Mouse (Mus musculus): ENCODE measurements around the gene Ttc28. TPM values are rescaled to one million over a fixed set of nuclear protein-coding genes. Genes with fewer than 3 reads are reported as not detected.

Gene Ttc28
- total and polyA plus RNA-seq, 2 experiments: 0.81 to 0.83 TPM

DNA sequence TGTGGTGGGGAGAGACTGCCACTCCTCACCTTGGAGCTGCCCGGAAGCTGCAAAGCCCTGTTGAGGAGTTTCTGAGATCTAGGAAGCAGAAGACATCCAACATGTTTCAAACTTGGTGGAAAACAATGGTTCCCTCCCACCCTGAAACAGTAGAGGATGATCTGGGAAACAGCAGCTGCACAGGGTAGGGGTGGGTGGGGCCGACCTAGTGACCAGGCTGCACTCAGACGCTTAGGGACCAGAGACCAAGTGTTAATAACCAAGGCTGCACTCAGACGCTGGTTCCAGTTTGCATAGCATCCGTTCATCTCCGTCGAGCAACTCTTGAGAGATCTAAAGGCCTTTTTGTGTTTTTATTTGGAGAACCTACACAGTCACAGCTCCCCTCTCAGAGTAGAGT is 133.0 kb downstream of the Ttc28 start:
- H3K27ac ChIP-seq (replicated peaks; ENCODE audit: insufficient read depth, low read depth, low read length): no peak overlapping the region

DNA sequence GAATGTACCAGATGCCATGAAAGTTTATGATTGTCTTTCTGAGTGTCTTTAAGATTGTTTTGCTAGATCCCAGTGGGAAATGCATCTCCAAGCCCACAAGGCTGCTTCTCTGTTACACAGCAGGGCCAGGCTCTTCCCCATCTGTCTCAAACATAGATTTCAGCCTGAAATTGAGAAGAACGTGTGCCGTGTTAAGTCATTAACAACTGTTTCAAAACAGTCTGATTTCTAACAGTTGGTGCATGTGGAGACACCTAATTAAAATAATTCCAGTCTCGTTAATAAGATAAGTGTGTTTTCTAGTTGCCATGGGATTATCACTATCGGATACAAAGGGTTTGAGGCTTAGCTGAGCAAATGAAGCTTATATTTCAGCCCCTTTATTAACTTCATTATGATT is 135.4 kb downstream of the Ttc28 start:
- 94% methylated on average over 4 of the region's 4 CpGs for WGBS
- H3K27ac ChIP-seq (replicated peaks; ENCODE audit: insufficient read depth, low read depth, low read length): no peak overlapping the region
- TF ChIP-seq CTCF (IDR thresholded peaks at IDR 0.05; ENCODE audit: low read depth, low read length): no peak
- TF ChIP-seq POLR2A (IDR thresholded peaks at IDR 0.05; ENCODE audit: extremely low read depth, insufficient read depth, low read length): no peak
- no peaks in the 10 kb centered on the region for H3K4me1 ChIP-seq (ENCODE audit: control insufficient read depth, insufficient read depth, low read length)
- H3K27me3 ChIP-seq (ENCODE audit: control insufficient read depth, insufficient read depth, low read length): no peaks in the 10 kb centered on the region
- no peaks in the 10 kb centered on the region for H3K36me3 ChIP-seq (ENCODE audit: control insufficient read depth, insufficient read depth, low read length)
- H3K79me2 ChIP-seq (ENCODE audit: control insufficient read depth, insufficient read depth, low read length): no peaks in the 10 kb centered on the region
- no peak overlapping the region for H3K4me3 ChIP-seq (ENCODE audit: insufficient read depth, low read depth, low read length)
- no peak for DNase-seq (ENCODE audit: extremely low read depth, low read depth, low spot score)
- H3K9ac ChIP-seq (ENCODE audit: low read depth, low read length): no peak overlapping the region

More for the DNA sequence above, 133.0 kb downstream of the Ttc28 start:
- no peaks in the 10 kb centered on the region for H3K36me3 ChIP-seq (ENCODE audit: control insufficient read depth, insufficient read depth, low read length)
- DNase-seq (ENCODE audit: extremely low read depth, low read depth, low spot score): no peak
- no peak overlapping the region for H3K9ac ChIP-seq (ENCODE audit: low read depth, low read length)
- TF ChIP-seq CTCF (IDR thresholded peaks at IDR 0.05; ENCODE audit: low read depth, low read length) (no peak), POLR2A (IDR thresholded peaks at IDR 0.05; ENCODE audit: extremely low read depth, insufficient read depth, low read length) (no peak)
- H3K4me1 ChIP-seq (ENCODE audit: control insufficient read depth, insufficient read depth, low read length): no peaks in the 10 kb centered on the region
- H3K79me2 ChIP-seq (ENCODE audit: control insufficient read depth, insufficient read depth, low read length): no peaks in the 10 kb centered on the region
- H3K4me3 ChIP-seq (ENCODE audit: insufficient read depth, low read depth, low read length): no peak overlapping the region
- WGBS: 73% methylated on average over 7 of the region's 7 CpGs
- no peaks in the 10 kb centered on the region for H3K27me3 ChIP-seq (ENCODE audit: control insufficient read depth, insufficient read depth, low read length)

DNA sequence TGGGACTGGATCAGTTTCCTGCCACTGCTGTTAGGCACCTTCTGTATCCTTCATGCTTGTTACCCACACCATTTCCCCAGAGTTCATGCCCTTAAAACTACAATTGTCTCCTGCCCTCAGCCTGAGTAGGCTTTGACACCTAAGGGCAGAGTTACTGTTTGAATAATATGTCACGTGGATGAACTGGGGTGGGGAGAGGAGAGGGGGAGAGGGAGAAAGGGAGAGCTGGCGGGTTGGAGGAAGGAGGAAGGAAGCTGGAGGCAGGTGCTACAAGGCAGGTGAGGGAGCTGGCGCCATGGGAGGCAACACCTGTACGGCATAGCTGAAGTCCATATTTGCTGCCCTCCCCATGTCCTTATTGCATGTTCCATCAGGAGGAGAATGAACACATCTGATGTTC is 137.7 kb downstream of the Ttc28 start:
- no peak overlapping the region for H3K9ac ChIP-seq (ENCODE audit: low read depth, low read length)
- no peaks in the 10 kb centered on the region for H3K27me3 ChIP-seq (ENCODE audit: control insufficient read depth, insufficient read depth, low read length)
- no peak for DNase-seq (ENCODE audit: extremely low read depth, low read depth, low spot score)
- no peaks in the 10 kb centered on the region for H3K36me3 ChIP-seq (ENCODE audit: control insufficient read depth, insufficient read depth, low read length)
- no peak overlapping the region for H3K4me3 ChIP-seq (ENCODE audit: insufficient read depth, low read depth, low read length)
- no peaks in the 10 kb centered on the region for H3K79me2 ChIP-seq (ENCODE audit: control insufficient read depth, insufficient read depth, low read length)
- no peak overlapping the region for H3K27ac ChIP-seq (replicated peaks; ENCODE audit: insufficient read depth, low read depth, low read length)
- TF ChIP-seq CTCF (IDR thresholded peaks at IDR 0.05; ENCODE audit: low read depth, low read length) (no peak), POLR2A (IDR thresholded peaks at IDR 0.05; ENCODE audit: extremely low read depth, insufficient read depth, low read length) (no peak)
- H3K4me1 ChIP-seq (ENCODE audit: control insufficient read depth, insufficient read depth, low read length): no peaks in the 10 kb centered on the region
- WGBS: 77% methylated on average over 4 of the region's 4 CpGs

DNA sequence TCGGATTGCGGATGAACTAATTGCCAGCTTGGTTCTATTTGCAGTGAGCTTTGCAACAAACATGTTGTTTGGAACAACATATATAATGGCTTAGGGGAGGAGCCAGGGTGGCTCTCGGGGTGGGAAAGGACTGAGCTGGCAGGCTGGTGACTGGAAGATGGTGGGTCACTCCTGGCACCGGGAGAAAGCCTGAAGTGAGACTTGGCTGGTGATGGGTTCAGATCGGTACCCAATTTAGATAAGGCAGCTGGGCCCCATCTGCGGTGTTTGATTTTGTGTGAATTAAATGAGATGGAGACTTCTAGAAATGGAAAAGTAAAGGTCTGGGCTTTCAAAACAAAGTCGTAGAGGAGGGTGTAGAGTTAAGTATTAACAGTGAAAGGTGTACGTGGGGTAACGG is 142.7 kb downstream of the Ttc28 start:
- no peak overlapping the region for H3K4me3 ChIP-seq (ENCODE audit: insufficient read depth, low read depth, low read length)
- no peak overlapping the region for H3K9ac ChIP-seq (ENCODE audit: low read depth, low read length)
- H3K79me2 ChIP-seq (ENCODE audit: control insufficient read depth, insufficient read depth, low read length): no peaks in the 10 kb centered on the region
- H3K27ac ChIP-seq (replicated peaks; ENCODE audit: insufficient read depth, low read depth, low read length): no peak overlapping the region
- WGBS: 87% methylated on average over 9 of the region's 9 CpGs
- TF ChIP-seq CTCF (IDR thresholded peaks at IDR 0.05; ENCODE audit: low read depth, low read length) (no peak), POLR2A (IDR thresholded peaks at IDR 0.05; ENCODE audit: extremely low read depth, insufficient read depth, low read length) (no peak)
- no peak for DNase-seq (ENCODE audit: extremely low read depth, low read depth, low spot score)
- H3K4me1 ChIP-seq (ENCODE audit: control insufficient read depth, insufficient read depth, low read length): no peaks in the 10 kb centered on the region
- H3K36me3 ChIP-seq (ENCODE audit: control insufficient read depth, insufficient read depth, low read length): no peaks in the 10 kb centered on the region
- H3K27me3 ChIP-seq (ENCODE audit: control insufficient read depth, insufficient read depth, low read length): no peaks in the 10 kb centered on the region

DNA sequence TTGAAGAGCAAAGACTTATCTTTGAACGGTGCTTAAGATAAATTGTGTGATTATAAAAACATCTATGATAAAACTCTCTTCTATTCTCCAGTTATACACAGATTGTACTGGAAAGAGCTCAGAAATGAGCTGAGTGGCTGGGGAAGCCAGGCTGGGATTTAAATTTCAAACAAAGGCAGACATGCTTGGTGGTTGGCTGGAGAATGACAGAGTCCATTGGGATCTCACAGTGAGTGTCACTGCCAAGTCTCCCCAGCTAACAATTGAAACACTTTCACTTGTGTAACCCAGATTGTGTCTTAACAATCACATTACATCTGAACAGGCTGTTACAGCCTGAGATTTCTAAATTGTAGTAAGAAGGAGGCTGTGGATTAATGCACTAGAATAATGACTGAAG is 143.3 kb downstream of the Ttc28 start:
- Histone ChIP-seq H3K27ac (replicated peaks; ENCODE audit: insufficient read depth, low read depth, low read length) (no peak overlapping the region), H3K27me3 (ENCODE audit: control insufficient read depth, insufficient read depth, low read length) (no peaks in the 10 kb centered on the region), H3K79me2 (ENCODE audit: control insufficient read depth, insufficient read depth, low read length) (no peaks in the 10 kb centered on the region), H3K4me3 (ENCODE audit: insufficient read depth, low read depth, low read length) (no peak overlapping the region), H3K4me1 (ENCODE audit: control insufficient read depth, insufficient read depth, low read length) (no peaks in the 10 kb centered on the region), H3K9ac (ENCODE audit: low read depth, low read length) (no peak overlapping the region), H3K36me3 (ENCODE audit: control insufficient read depth, insufficient read depth, low read length) (no peaks in the 10 kb centered on the region)
- 96% methylated on average over 1 of the region's 1 CpGs for WGBS
- TF ChIP-seq POLR2A (IDR thresholded peaks at IDR 0.05; ENCODE audit: extremely low read depth, insufficient read depth, low read length): no peak
- no peak for TF ChIP-seq CTCF (IDR thresholded peaks at IDR 0.05; ENCODE audit: low read depth, low read length)
- DNase-seq (ENCODE audit: extremely low read depth, low read depth, low spot score): no peak

DNA sequence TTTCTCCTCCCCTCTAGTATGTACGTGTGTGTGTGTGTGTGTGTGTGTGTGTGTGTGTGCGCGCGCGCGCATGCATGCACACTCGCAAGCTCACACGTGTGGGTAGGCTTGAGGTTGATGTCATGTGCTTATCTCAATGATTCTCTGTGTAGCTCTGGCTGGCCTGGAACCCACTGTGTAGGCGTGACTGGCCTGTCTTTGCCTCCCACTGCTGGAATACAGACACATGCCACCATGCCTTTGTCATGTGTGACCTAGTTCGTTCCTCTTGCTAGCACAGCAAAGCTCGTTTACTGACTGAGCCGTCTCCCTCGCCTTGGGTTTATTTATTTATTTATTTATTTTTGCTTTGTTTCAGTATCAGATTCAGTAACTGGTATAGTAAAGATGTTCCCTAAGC is 145.0 kb downstream of the Ttc28 start:
- Histone ChIP-seq H3K4me3 (ENCODE audit: insufficient read depth, low read depth, low read length) (no peak overlapping the region), H3K9ac (ENCODE audit: low read depth, low read length) (no peak overlapping the region), H3K4me1 (ENCODE audit: control insufficient read depth, insufficient read depth, low read length) (no peaks in the 10 kb centered on the region), H3K36me3 (ENCODE audit: control insufficient read depth, insufficient read depth, low read length) (no peaks in the 10 kb centered on the region), H3K27me3 (ENCODE audit: control insufficient read depth, insufficient read depth, low read length) (no peaks in the 10 kb centered on the region), H3K27ac (replicated peaks; ENCODE audit: insufficient read depth, low read depth, low read length) (no peak overlapping the region), H3K79me2 (ENCODE audit: control insufficient read depth, insufficient read depth, low read length) (no peaks in the 10 kb centered on the region)
- TF ChIP-seq CTCF (IDR thresholded peaks at IDR 0.05; ENCODE audit: low read depth, low read length) (no peak), POLR2A (IDR thresholded peaks at IDR 0.05; ENCODE audit: extremely low read depth, insufficient read depth, low read length) (no peak)
- 94% methylated on average over 13 of the region's 13 CpGs for WGBS
- DNase-seq (ENCODE audit: extremely low read depth, low read depth, low spot score): no peak
